Mouse (Mus musculus): ENCODE measurements around the gene Prkcg.

- no peak for TF ChIP-seq POLR2A (IDR thresholded peaks at IDR 0.05; ENCODE audit: borderline replicate concordance, extremely low read depth, insufficient read depth, insufficient read length, poor library complexity, severe bottlenecking)
- no peak for TF ChIP-seq CTCF (IDR thresholded peaks at IDR 0.05; ENCODE audit: borderline replicate concordance, extremely low read depth, insufficient read depth, insufficient read length)
Observed at GRCm38 (mm10) chr7:3349775-3350174, 60.8 kb downstream of the Prkcg start.
